Mouse (Mus musculus): ENCODE data around the gene 4930523C07Rik.

4930523C07Rik gene

GRCm38 (mm10) chr1:160105426-160105825 lies 61.2 kb downstream of the 4930523C07Rik start:
- no peak for DNase-seq

DNA sequence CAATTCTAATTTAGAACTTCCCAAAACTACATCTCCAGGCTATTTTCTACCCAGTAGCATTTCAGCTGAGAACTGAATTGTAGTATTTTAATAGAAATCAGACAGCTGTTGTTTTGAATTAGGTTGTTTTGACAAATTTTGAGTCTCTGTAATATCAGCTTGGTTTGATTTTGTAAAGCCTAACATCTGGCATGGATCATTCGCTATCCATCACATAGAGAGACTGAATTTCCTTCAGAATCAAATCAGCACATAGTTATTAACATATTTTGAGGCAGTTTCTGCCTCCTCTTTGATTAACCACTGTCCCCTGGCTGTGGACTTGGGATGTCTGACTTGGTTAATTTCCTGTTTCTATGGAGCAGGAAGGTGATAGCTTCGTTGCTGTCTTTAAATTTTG lies 64.4 kb downstream of the 4930523C07Rik start:
- no peak for DNase-seq

- no peak for DNase-seq
These were observed 79.8 kb downstream of the 4930523C07Rik start for GRCm38 (mm10) chr1:160123957-160124356.
